ENCODE assay signal across 12 mouse cellular contexts in the genomic region with DNA sequence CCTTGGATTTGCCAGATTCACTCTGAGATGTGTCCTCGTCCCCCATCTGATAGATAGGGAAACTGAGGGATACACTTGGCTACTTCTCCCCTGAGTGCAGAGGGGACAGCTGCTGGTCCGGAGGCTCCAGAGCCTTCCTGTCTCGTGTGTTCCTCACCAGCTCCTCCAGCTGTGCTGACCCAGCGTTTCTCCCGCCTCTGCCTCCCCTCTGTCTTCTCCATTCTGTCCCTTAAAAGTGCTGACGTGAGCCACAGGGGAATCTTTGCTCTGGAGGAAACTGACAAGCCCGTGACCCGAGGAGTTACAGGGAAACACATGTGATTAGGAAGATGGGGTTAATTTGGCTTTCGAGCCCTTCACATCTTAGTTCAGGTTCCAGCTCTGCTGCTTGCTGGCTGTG. TPM values are rescaled to one million over a fixed set of nuclear protein-coding genes. Genes with fewer than 3 reads are reported as not detected.
DNase-seq lines count a peak whose midpoint lies in the region; ATAC-seq and TF ChIP-seq lines count a peak whose summit lies in the region.
"Had no signal": no experiment of that assay in that cellular context is flagged by ENCODE, and none has a peak within 500 bp of the region (broad histone marks: within the 10 kb centered on the region; RNA-seq: fewer than 3 reads in every experiment).

No protein-coding gene starts in this region.

- no peak overlapping the region for H3K9ac ChIP-seq in liver, adult 2 months (ENCODE audit: low read depth, low read length)
- H3K9ac ChIP-seq in liver, embryonic 12.5 days, result no peak overlapping the region
- H3K9ac ChIP-seq: hindbrain, embryonic 14.5 days; neural tube, embryonic 15.5 days had no signal

- no peaks in the 10 kb centered on the region for H3K4me1 ChIP-seq in liver, adult 2 months (ENCODE audit: control insufficient read depth, insufficient read depth, low read length)
- H3K4me1 ChIP-seq in liver, embryonic 12.5 days, result no peaks in the 10 kb centered on the region
- H3K4me1 ChIP-seq: neural tube, embryonic 15.5 days had no signal

- WGBS in liver, adult 2 months, result 61% methylated on average over 9 of the region's 9 CpGs
- 28% methylated on average over 9 of the region's 9 CpGs for WGBS in liver, embryonic 12.5 days (ENCODE audit: insufficient replicate concordance)

- no peak overlapping the region for H3K4me2 ChIP-seq in liver, embryonic 12.5 days
- H3K4me2 ChIP-seq: hindbrain, embryonic 14.5 days; neural tube, embryonic 15.5 days had no signal

- ATAC-seq in liver, embryonic 12.5 days, result no peak
- ATAC-seq in activated CD4-positive, CD25-positive, alpha-beta regulatory T cell, adult 4 months, result no peak

- H3K36me3 ChIP-seq in liver, adult 2 months (ENCODE audit: control insufficient read depth, insufficient read depth, low read length), result no peaks in the 10 kb centered on the region
- H3K36me3 ChIP-seq in liver, embryonic 12.5 days, result no peaks in the 10 kb centered on the region
- H3K36me3 ChIP-seq: neural tube, embryonic 15.5 days had no signal

- H3K9me3 ChIP-seq in liver, embryonic 12.5 days (replicated peaks), result no peaks in the 10 kb centered on the region
- H3K9me3 ChIP-seq: neural tube, embryonic 15.5 days had no signal

- no peak for TF ChIP-seq POLR2A in liver, adult 2 months (IDR thresholded peaks at IDR 0.05; ENCODE audit: extremely low read depth, insufficient read depth, low read length)

- H3K79me2 ChIP-seq in liver, adult 2 months (ENCODE audit: control insufficient read depth, insufficient read depth, low read length), result no peaks in the 10 kb centered on the region

- H3K4me3 ChIP-seq in liver, adult 2 months (ENCODE audit: insufficient read depth, low read depth, low read length), result peak overlapping the region; percentile 30; the same call in 1 of the 2 replicates
- H3K4me3 ChIP-seq in liver, embryonic 12.5 days, result no peak overlapping the region
- H3K4me3 ChIP-seq: neural tube, embryonic 15.5 days had no signal

- TF ChIP-seq CTCF in liver, adult 2 months (IDR thresholded peaks at IDR 0.05; ENCODE audit: low read depth, low read length), result no peak

- peak; percentile 47 for DNase-seq in liver, adult 2 months (ENCODE audit: extremely low read depth, low read depth, low spot score)
- peak; percentile 13 to 34 for DNase-seq in frontal cortex, postnatal 14 days (ENCODE audit: low spot score in 2 of 2)
- peak; percentile 17 for DNase-seq in kidney, adult 9 months
- DNase-seq in right cerebral cortex, postnatal 14 days, result peak; percentile 27
- no peak for DNase-seq in cerebellum, adult 11 months
- DNase-seq: thymus, postnatal 4 days had no signal

- peak overlapping the region; percentile 12; the same call in 1 of the 2 replicates for H3K27ac ChIP-seq in liver, adult 2 months (replicated peaks; ENCODE audit: insufficient read depth, low read depth, low read length)
- H3K27ac ChIP-seq in liver, embryonic 12.5 days, result no peak overlapping the region
- H3K27ac ChIP-seq: hindbrain, embryonic 14.5 days; neural tube, embryonic 15.5 days had no signal

- no peaks in the 10 kb centered on the region for H3K27me3 ChIP-seq in liver, adult 2 months (ENCODE audit: control insufficient read depth, insufficient read depth, low read length)
- H3K27me3 ChIP-seq in liver, embryonic 12.5 days (replicated peaks), result peaks cover 8% of the 10 kb centered on the region

RNA-seq across cellular contexts. Expression of a gene that starts 39.4 kb away (rescaled TPM):
- total RNA-seq in liver, adult 2 months (2014; rRNA removed), result not detected in 2 replicates
- not detected in 2 replicates for polyA plus RNA-seq in liver, adult 2 months (2012; rRNA removed)
- not detected in 2 replicates for polyA plus RNA-seq in liver, embryonic 12.5 days (2016; fragmentation: Nextera tagmentation; extraction: Ambion mirVana)
- polyA plus RNA-seq in activated CD4-positive, CD25-positive, alpha-beta regulatory T cell, adult 4 months (2017; shearing (Covaris generic)), result not detected
- total RNA-seq: left cerebral cortex, adult 8-10 months; MEL had no signal
- polyA plus RNA-seq: hindbrain, embryonic 14.5 days; neural tube, embryonic 15.5 days had no signal

RNA-seq across cellular contexts. Expression of a gene that starts 42.5 kb away (rescaled TPM):
- not detected in 2 replicates for total RNA-seq in liver, adult 2 months (2014; rRNA removed)
- not detected in 2 replicates for polyA plus RNA-seq in liver, adult 2 months (2012; rRNA removed)
- 0.08 TPM in 2 replicates for polyA plus RNA-seq in liver, embryonic 12.5 days (2016; fragmentation: Nextera tagmentation; extraction: Ambion mirVana)
- not detected for polyA plus RNA-seq in activated CD4-positive, CD25-positive, alpha-beta regulatory T cell, adult 4 months (2017; shearing (Covaris generic))
- total RNA-seq: MEL had no signal
